Mouse (Mus musculus) heart, embryonic 10.5 days (tissue): ENCODE data around the gene G0s2. TPM values are rescaled to one million over a fixed set of nuclear protein-coding genes. Genes with fewer than 3 reads are reported as not detected.

Source experiments
- DNase-seq: peaks from one replicate; pipeline ENCODE4 v3.0.0-alpha.2; 2017; ENCODE audit warnings: low spot score
- H3K27ac ChIP-seq: fragments of 300-500 bp; sonication (generic); 2 replicates; pipeline ENCODE4 v1.5.1; 2016; ENCODE audit warnings: mild to moderate bottlenecking
- H3K27me3 ChIP-seq: fragments of 300-500 bp; sonication (generic); 2 replicates; pipeline ENCODE4 v1.6.1; 2016; ENCODE audit warnings: mild to moderate bottlenecking; ENCODE audit not compliant: poor library complexity, insufficient read depth, severe bottlenecking
- H3K36me3 ChIP-seq: fragments of 300-500 bp; sonication (generic); 2 replicates; pipeline ENCODE4 v1.6.1; 2016; ENCODE audit warnings: mild to moderate bottlenecking, moderate library complexity
- H3K4me1 ChIP-seq: fragments of 300-500 bp; sonication (generic); 2 replicates; pipeline ENCODE4 v1.6.1; 2016; ENCODE audit warnings: mild to moderate bottlenecking
- H3K4me3 ChIP-seq: fragments of 300-500 bp; sonication (generic); 2 replicates; pipeline ENCODE4 v1.5.1; 2016; ENCODE audit warnings: mild to moderate bottlenecking, moderate library complexity
- H3K9me3 ChIP-seq: fragments of 300-500 bp; sonication (generic); 2 replicates; pipeline ENCODE4 v1.6.1; 2016; ENCODE audit warnings: mild to moderate bottlenecking, moderate library complexity
- WGBS: fragments of 180-500 bp; shearing (Covaris S2); methylation state at CpG from one replicate; pipeline ENCODE4 v1.1.7; 2016; 5-methylcytosine and 5-hydroxymethylcytosine counted together
- polyA plus RNA-seq: library from polyadenylated mRNA; unstranded; fragments of >200 nt; fragmentation: Nextera tagmentation; extraction: Ambion mirVana; gene quantifications from 2 replicates; pipeline ENCODE4 v1.2.1, GENCODE M21; 2016

Gene G0s2
- polyA plus RNA-seq, 1 experiment from 2014 or later, result 36.1 TPM

- whole genome bisulfite sequencing, result 84% methylated on average over 2 of the region's 2 CpGs
Measured at GRCm38 (mm10) chr1:193234130-193234645, 38.8 kb downstream of the G0s2 start.

GRCm38 (mm10) chr1:193232732-193233131, 40.3 kb downstream of the G0s2 start:
- 79% methylated on average over 2 of the region's 2 CpGs for WGBS
- H3K4me3 ChIP-seq, result no peak overlapping the region
- H3K36me3 ChIP-seq, result no peaks in the 10 kb centered on the region
- no peaks in the 10 kb centered on the region for H3K9me3 ChIP-seq
- no peak overlapping the region for H3K27ac ChIP-seq
- no peaks in the 10 kb centered on the region for H3K27me3 ChIP-seq
- DNase-seq, result no peak
- H3K4me1 ChIP-seq, result peaks cover 14% of the 10 kb centered on the region

More at GRCm38 (mm10) chr1:193234130-193234645, 38.8 kb downstream of the G0s2 start:
- Histone ChIP-seq H3K4me1 (peaks cover 14% of the 10 kb centered on the region), H3K27ac (no peak overlapping the region), H3K9me3 (no peaks in the 10 kb centered on the region), H3K36me3 (no peaks in the 10 kb centered on the region), H3K4me3 (no peak overlapping the region), H3K27me3 (no peaks in the 10 kb centered on the region)
- DNase-seq, result no peak

DNA sequence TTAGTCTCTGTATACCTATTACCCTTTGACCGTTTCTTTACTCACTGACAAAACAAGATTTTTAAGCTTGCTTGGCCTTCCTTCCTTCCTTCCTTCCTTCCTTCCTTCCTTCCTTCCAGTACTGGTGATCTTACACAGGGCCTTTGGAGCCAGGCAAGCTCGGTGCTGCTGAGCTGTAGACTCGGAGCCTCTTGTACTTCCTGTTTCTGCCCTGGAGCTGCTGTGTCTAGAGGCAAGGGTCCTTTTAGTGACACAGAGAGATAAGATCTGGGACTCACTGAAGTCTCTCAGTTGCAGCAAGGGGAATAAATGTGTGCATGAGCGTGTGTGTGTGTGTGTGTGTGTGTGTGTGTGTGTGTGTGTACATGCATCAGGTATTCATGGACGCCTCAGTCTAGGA, 42.1 kb downstream of the G0s2 start:
- Histone ChIP-seq H3K4me3 (no peak overlapping the region), H3K27me3 (no peaks in the 10 kb centered on the region), H3K36me3 (no peaks in the 10 kb centered on the region), H3K27ac (peak overlapping the region; percentile 47; the same call in 1 of the 2 replicates), H3K9me3 (no peaks in the 10 kb centered on the region), H3K4me1 (peaks cover 18% of the 10 kb centered on the region)
- 45% methylated on average over 5 of the region's 5 CpGs for WGBS
- DNase-seq, result no peak

DNA sequence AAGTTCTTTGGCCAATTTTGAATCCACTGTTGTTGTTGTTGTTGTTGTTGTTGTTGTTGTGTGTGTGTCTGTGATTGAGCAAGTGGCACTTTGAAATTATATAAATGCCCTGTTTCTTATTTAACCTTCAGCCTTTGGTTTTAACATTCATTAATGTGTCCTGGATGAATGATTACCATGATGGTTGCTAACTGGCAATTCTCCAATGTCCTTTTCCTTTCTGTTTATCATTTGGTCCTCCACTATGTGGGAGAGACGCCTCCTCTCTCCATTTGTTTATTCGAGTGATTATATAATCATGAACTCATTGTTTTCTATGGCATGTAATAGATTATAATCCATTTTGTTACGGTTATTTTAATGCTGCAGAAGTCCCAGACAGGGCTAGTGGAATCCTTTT, 42.5 kb downstream of the G0s2 start:
- WGBS, result 73% methylated on average over 3 of the region's 3 CpGs
- no peaks in the 10 kb centered on the region for H3K36me3 ChIP-seq
- no peak overlapping the region for H3K4me3 ChIP-seq
- H3K27ac ChIP-seq, result no peak overlapping the region
- DNase-seq, result no peak
- peaks cover 18% of the 10 kb centered on the region for H3K4me1 ChIP-seq
- no peaks in the 10 kb centered on the region for H3K9me3 ChIP-seq
- H3K27me3 ChIP-seq, result no peaks in the 10 kb centered on the region

GRCm38 (mm10) chr1:193229570-193229969, 43.4 kb downstream of the G0s2 start:
- no peak overlapping the region for H3K4me3 ChIP-seq
- H3K36me3 ChIP-seq, result no peaks in the 10 kb centered on the region
- no peak overlapping the region for H3K27ac ChIP-seq
- 87% methylated on average over 5 of the region's 5 CpGs for WGBS
- no peaks in the 10 kb centered on the region for H3K27me3 ChIP-seq
- H3K9me3 ChIP-seq, result no peaks in the 10 kb centered on the region
- H3K4me1 ChIP-seq, result peaks cover 18% of the 10 kb centered on the region
- no peak for DNase-seq

- H3K27me3 ChIP-seq, result no peaks in the 10 kb centered on the region
- H3K27ac ChIP-seq, result no peak overlapping the region
- H3K4me1 ChIP-seq, result peaks cover 18% of the 10 kb centered on the region
- H3K4me3 ChIP-seq, result no peak overlapping the region
- WGBS, result 82% methylated on average over 4 of the region's 4 CpGs
- no peaks in the 10 kb centered on the region for H3K36me3 ChIP-seq
- no peaks in the 10 kb centered on the region for H3K9me3 ChIP-seq
- no peak for DNase-seq
Measured at GRCm38 (mm10) chr1:193227537-193227936, 45.5 kb downstream of the G0s2 start.

DNA sequence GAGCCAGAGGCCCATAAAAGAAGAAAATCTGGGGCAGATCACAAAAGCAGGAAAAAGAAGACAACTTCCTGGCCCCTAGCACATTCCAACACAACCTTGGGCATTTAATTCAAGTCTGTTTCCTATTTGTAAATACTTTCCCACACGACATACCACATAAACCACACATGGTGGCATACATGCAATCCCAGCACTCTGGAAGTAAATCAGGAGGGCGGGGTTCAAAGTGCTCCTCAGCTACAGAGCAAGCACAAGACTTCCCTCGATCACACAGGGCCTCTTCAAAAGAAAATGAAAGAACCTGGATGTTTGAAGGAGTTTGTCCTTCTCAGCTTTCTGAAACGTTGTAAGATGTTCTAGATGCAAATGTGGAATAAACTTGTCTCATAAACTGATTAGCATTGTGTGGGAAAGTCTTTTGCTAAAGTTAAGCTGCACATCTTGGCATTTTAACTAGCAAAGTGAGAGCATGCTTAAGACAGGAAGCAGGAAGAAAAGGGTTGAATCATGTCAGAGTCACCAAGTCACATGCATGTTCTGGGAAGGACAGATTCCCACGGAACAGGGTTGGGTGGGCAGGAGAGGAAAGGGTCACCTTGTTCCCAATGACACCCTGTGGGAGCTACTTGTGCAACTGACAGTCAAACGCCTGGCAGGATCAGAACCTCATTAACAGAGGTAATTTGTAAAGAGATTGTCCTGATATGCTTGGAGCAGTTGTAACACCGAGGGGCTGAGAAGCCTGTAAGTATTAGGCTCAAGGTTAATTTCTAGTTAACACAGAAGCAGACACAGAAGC, 46.1 kb downstream of the G0s2 start:
- Histone ChIP-seq H3K4me1 (peaks cover 16% of the 10 kb centered on the region), H3K9me3 (no peaks in the 10 kb centered on the region), H3K36me3 (no peaks in the 10 kb centered on the region), H3K27ac (no peak overlapping the region), H3K4me3 (no peak overlapping the region), H3K27me3 (no peaks in the 10 kb centered on the region)
- WGBS, result 40% methylated on average over 7 of the region's 7 CpGs
- DNase-seq, result no peak

DNA sequence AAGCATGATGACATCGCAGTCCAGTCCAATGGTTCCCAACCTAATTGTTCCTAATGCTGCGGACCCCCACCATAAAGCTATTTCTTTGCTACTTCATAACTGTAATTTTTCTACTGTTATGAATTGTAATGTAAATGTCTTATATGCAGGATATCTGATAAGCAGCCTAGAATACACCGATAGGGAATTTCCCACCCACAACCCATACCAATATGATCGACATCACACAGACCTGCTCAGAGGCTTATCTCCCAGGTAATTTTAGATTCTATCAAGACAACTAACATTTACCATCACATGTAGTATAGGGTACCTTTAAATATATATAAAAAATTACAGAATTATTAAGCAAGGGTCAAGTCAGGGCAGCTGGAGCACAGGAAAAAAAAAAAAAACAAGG, 46.9 kb downstream of the G0s2 start:
- Histone ChIP-seq H3K27me3 (no peaks in the 10 kb centered on the region), H3K9me3 (no peaks in the 10 kb centered on the region), H3K36me3 (no peaks in the 10 kb centered on the region), H3K27ac (no peak overlapping the region), H3K4me3 (no peak overlapping the region), H3K4me1 (peaks cover 8% of the 10 kb centered on the region)
- no peak for DNase-seq
- 88% methylated on average over 4 of the region's 4 CpGs for WGBS

DNA sequence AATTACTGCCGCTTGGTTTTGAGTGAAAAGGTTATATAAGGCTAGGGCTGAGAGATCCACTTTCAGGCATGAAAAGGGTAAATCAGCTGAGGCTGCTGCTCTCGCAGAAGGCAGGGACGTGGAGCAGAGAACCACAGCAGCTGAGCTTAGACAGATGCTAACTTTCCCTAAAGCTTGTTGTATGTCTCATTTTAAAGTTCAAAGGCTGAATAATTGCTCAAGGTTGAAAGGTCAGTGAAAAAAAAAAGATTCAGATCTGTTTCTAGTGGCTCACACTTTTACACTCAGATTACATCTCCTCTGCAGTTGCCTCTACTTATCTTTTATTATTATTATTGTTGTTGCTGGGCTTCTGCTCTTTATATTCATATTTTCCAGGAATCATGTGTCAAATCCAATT, 47.5 kb downstream of the G0s2 start:
- 60% methylated on average over 3 of the region's 3 CpGs for WGBS
- no peak for DNase-seq
- Histone ChIP-seq H3K4me1 (peaks cover 4% of the 10 kb centered on the region; the same call in 1 of the 2 replicates), H3K27me3 (no peaks in the 10 kb centered on the region), H3K27ac (no peak overlapping the region), H3K4me3 (no peak overlapping the region), H3K9me3 (no peaks in the 10 kb centered on the region), H3K36me3 (no peaks in the 10 kb centered on the region)

Other genes starting within 250 kb of the G0s2 start
- 1.7 and 1.9 TPM in 2 replicates for gene Syt14, start 237.4 kb downstream of the G0s2 start, polyA plus RNA-seq
- gene Diexf, start 142.9 kb downstream of the G0s2 start, polyA plus RNA-seq, result 5.2 and 8.7 TPM in 2 replicates
- 3.1 and 4.7 TPM in 2 replicates for gene Irf6, start 120.1 kb downstream of the G0s2 start, polyA plus RNA-seq
- 15.3 and 16.5 TPM in 2 replicates for gene A130010J15Rik, start 105.2 kb downstream of the G0s2 start, polyA plus RNA-seq
- gene Traf3ip3, start 71.5 kb downstream of the G0s2 start, polyA plus RNA-seq, result 1.6 and 1.9 TPM in 2 replicates
- 1.7 and 2.4 TPM in 2 replicates for gene Lamb3, start 65.5 kb downstream of the G0s2 start, polyA plus RNA-seq
- 1.0 and 2.2 TPM in 2 replicates for gene Hsd11b1, start 9.1 kb downstream of the G0s2 start, polyA plus RNA-seq
- gene Camk1g, start 97.1 kb upstream of the G0s2 start, polyA plus RNA-seq, result 7.2 and 8.3 TPM in 2 replicates